Mouse (Mus musculus): ENCODE measurements around the gene Utp11.

Gene Utp11

DNA sequence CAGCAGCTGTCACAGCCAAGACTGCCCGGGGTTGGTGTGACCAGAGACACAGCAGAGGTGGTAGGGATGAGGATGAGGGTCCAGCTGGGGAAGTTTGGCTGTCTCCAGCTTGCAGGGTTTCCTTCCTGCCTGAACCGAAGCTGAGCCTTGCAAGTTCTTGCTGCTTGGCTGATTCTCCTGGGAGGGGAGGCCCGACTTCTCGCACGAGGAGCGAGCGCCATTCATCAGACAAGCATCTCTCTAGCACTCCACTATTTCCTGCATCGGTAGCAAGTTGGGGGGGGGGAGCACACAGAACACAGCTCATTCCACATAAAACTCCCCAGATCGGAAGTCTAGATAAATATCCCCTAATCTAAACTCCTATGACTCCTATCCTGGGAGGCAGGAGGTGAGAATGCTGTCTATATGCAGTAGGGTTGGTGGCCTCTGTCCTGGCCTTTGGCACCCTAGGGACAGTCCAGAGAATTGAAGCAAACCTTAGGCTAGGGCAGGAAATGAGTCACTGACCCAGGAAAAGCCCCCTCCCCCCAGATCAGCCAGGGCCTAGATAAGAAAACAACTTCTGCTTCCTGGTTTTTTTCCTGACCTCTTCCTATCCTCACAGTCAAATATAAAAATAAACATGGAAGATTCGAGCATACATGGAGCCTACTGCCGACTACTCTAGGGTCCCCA lies 11.5 kb upstream of the Utp11 start:
- DNase-seq (ENCODE audit: low spot score), result no peak

- DNase-seq (ENCODE audit: low spot score), result no peak
Observed at GRCm38 (mm10) chr4:124703881-124704796, 10.7 kb upstream of the Utp11 start.

DNA sequence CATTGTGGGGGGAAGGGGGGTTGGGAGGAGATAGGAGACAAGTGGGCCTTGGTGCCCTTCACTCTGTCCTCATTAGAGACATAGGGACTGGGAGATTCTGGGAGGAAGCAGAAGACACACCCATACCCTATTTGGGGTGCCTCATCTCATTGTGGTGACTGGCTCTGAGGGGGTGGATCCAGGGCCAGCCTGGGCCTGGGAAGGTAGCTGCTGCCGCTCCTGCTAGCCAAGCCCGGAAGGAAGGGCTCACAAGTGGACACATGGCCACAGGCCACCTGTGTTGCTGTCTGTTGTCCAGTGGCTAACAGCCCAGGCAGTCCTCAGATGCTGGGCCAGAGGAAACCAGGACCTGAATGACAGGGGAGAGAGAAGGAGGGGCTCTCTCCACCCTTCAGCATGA lies 10.0 kb upstream of the Utp11 start:
- DNase-seq (ENCODE audit: low spot score), result no peak

DNA sequence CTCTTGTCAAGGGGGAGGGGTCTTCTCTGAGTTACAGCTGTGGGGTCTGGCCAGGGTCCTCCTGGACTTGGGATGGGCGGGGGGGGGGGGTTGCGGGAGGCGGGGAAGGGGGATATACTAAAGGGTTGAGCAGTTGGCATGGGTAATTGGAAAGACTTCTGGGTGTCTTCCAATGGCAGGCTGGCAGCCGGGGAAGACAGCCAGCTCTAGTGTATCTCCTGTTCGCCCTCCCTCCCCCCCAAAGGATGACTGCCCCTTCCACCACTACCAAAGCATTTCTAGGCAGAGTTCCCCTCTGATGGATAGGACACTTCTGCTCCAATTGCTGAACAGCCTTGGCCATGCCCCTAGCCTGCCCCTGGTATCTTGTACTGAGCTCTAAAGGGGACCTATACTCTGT lies 8.5 kb upstream of the Utp11 start:
- no peak for DNase-seq (ENCODE audit: low spot score)

DNA sequence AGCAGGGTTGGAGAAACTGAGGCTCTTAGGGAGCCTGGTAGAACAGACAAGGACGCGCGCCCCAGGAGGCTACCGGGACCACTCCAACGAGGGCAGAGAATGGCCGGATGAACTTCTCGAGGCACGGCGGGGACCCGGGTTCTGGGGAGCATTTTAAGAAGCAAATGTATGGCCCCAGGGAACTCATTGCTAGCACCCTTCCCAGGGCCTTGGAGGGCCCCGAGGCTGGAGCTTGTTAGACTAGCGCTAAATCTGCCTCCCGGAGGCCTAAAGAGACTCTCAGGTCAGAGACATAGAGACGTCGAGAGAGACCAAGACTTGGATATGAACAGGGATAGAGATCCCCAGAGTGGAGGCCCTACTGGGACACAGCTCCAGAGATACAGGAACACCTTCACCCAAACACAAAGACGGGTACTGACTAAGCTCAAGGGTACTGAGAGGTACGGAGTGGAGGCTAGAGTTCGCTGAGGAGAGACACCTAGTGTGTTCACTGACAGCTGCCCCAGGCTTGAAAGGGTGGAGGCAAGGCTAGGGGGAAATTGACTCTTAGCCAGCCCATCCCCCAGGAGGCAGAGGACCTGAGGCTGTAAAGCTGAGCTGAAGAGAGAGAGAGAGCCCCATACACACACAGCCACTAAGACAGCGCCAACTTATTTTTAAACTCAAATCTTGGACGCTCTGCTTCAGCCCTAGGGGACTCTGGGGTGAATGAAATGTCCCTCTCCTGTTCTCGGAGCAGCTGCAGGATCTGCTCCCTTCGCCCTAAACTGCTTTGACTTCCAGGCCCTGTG lies 7.8 kb upstream of the Utp11 start:
- no peak for DNase-seq (ENCODE audit: low spot score)

GRCm38 (mm10) chr4:124700248-124700971 lies 7.0 kb upstream of the Utp11 start, which contains the start of gene Fhl3:
TSS of gene Fhl3 (plus strand) at chr4:124700701.
- no peak for DNase-seq (ENCODE audit: low spot score)

DNA sequence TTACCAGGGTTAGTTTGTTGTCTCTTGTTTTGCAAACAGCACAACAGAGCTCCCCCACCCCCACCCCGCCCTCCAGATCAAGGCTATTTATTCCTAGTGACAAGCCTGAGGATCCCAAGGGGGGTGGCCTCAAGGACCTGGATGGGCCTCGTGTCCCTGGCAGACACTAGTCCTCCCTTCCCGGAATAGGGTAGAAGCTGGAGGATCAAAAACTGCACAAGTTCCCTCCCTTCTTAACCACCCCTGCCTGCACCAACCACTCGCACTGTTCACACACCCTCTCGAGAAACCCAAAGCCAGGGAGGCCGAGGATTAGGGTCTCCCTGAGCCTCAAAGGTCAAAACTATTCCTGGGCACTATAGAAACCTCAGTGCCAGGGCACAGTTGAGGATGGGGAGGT lies 6.4 kb upstream of the Utp11 start:
- no peak for DNase-seq (ENCODE audit: low spot score)

GRCm38 (mm10) chr4:124695786-124696516 lies 2.6 kb upstream of the Utp11 start:
- no peak for DNase-seq (ENCODE audit: low spot score)

- DNase-seq (ENCODE audit: low spot score), result no peak
Observed at GRCm38 (mm10) chr4:124694572-124694971, 1.2 kb upstream of the Utp11 start.

- DNase-seq (ENCODE audit: low spot score), result no peak
Observed at GRCm38 (mm10) chr4:124692416-124692861, 961 bp downstream of the Utp11 start.

DNA sequence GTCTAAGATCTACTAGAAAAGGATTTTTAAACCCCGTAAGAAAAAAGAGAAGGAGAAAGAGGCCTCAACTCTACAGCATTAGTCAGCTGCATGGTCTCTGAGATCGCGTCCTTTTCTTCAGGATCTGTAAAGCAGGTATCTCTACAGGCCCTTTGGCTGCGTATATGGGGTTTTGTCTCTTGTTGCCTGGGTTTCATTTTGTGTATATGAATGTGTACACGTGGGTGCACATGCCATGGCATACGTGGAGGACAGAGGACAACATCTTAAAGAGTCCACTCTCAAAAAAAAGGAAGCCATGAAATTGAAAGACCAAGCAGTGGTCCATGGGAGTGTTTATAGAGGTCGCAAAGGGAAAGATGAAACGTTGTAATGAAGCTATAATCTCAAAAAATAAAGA lies 1.9 kb downstream of the Utp11 start:
- no peak for DNase-seq (ENCODE audit: low spot score)

DNA sequence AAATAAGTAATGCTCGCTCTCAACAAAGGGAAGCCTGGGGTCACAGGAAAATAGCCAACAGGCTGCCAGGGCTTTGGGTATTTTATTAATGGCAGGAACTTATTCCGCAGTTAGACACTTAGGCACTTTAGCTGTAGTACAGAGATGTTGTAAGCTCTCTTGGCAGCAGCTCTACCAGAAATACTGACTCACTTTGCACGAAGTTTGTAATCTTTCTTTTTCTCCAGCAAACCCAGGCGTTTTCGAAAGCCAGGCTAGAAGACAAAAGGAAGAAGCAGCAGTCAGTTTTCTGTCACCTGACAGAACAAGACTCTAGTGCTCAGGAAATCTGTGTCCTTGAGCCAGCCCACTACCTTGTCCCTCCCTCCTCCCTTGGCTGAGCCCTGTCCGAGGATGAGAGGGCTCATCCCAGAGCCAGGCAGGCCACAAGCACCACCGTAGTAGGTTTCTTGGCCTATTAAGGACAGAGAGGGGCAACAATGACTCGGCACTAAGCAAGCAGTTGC lies 7.5 kb downstream of the Utp11 start:
- no peak for DNase-seq (ENCODE audit: low spot score)

DNA sequence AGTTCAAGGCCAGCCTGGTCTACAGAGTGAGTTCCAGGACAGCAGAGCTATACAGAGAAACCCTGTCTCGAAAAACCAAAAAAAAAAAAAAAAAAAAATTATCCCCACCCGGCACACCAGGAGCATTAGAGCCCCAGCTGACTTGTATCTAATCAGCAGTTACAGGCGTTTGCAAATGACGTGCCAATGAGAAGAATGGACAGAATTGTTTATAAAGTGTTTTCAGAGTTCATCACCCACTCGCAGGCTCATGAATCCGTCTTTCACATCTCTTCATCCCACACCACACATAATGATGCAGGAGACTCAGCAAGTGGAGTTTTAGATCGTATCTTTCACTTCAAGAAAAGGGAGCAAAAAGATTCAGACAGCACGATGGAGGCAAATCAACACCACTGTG lies 7.9 kb downstream of the Utp11 start:
- no peak for DNase-seq (ENCODE audit: low spot score)

DNA sequence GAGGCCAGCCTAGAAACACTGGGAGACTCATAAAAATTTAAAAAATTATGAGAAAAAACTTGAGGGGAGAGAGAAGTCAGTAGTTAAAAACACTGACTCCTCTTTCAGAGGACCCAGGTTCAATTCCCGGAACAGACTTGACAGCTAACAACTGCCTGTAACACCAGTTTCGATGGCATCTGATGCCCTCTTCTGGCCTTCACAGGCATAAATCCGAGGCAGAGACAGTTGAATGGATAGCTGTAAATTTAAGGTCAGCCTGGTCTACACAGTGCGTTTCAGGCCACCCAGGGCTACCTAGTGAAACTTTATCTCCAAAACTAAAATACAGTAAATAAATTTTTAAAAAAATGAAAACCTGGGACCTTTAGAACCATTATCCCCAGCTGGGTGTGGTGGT lies 8.4 kb downstream of the Utp11 start:
- no peak for DNase-seq (ENCODE audit: low spot score)

- no peak for DNase-seq (ENCODE audit: low spot score)
Observed at GRCm38 (mm10) chr4:124683474-124683873, 9.9 kb downstream of the Utp11 start.

DNA sequence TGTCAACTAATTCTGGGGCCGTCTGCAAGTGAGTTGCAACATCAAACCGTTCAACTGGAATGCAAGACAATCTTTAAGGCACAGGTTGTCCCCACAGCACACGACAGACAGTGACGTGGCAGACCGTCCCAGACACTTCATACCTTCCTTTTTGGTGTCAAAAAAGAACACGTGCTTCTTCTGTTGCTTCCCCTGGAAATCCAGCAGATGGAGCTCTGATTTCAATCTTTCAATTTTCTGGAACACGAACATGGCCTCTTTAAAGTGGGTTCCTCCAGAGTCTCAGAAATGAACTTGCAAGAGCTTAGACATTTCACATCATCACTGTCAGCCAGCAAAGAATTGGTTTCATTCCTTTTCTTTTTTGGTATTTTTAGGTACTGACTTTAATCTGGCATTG lies 11.1 kb downstream of the Utp11 start:
- DNase-seq (ENCODE audit: low spot score), result no peak

GRCm38 (mm10) chr4:124675958-124676357 lies 17.4 kb downstream of the Utp11 start:
- DNase-seq (ENCODE audit: low spot score), result no peak

DNA sequence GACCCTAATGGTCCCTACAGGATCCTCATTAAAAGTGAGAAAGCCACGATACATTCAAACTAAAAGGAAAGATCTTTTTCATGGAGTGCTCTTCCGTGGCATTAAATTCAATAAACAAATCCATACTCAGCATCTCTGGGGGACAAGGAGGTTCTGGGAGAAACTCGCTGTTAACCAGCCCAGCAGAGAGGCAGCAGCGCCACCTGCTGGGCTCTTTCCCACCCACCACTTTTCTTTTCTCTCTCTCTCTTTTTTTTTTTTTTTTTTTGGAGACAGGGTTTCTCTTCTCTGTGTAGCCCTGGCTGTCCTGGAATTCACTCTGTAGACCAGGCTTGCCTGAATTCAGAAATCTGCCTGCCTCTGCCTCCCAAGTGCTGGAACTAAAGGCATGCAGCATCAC lies 18.4 kb downstream of the Utp11 start:
- peak; percentile 78 for DNase-seq (ENCODE audit: low spot score)

- no peak for DNase-seq (ENCODE audit: low spot score)
Observed at GRCm38 (mm10) chr4:124674334-124675032, 18.9 kb downstream of the Utp11 start.
